Mouse (Mus musculus): ENCODE measurements around the gene Mas1.

- no peak for TF ChIP-seq CTCF (IDR thresholded peaks at IDR 0.05 in 2 of 3, conservative IDR thresholded peaks at IDR 0.05 in 1 of 3; ENCODE audit: control insufficient read depth in 1 of 3, insufficient read depth in 1 of 3, low read depth in 2 of 3, low read length in 3 of 3, poor library complexity in 1 of 3, severe bottlenecking in 1 of 3)
- no peak for TF ChIP-seq HCFC1 (IDR thresholded peaks at IDR 0.05; ENCODE audit: low read depth, low read length)
These were observed 23.4 kb downstream of the Mas1 start for GRCm38 (mm10) chr17:12844540-12844939.
